Mouse (Mus musculus): Measurements from ENCODE around the gene Bhlhe23.
A peak's percentile ranks its signal among the peaks of the same experiment; 100 is the strongest.

Bhlhe23 gene

DNA sequence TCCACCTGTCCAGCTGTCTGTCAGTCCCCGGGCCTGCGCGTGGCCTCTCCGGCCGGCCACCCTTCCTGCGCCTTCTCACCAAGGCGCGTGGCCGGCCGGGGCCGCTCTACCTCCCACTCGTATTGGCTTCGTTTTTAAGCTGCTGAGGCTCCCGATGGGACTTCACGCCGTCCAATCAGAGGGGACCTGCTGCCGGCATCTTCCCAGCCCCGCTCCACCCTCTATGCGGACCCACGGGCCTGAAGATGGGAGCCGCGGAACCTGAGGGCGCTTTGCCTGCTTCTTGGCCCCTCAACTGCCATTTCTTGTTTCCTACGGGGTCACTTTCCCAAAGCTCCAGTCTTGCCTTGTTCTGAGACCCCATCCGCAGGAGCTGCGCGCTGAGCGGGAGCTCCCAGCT lies at the start of gene Bhlhe23:
TSS of gene Bhlhe23 (minus strand) at position 108 of the 400 bp plus-strand sequence.
- no peak for DNase-seq

DNA sequence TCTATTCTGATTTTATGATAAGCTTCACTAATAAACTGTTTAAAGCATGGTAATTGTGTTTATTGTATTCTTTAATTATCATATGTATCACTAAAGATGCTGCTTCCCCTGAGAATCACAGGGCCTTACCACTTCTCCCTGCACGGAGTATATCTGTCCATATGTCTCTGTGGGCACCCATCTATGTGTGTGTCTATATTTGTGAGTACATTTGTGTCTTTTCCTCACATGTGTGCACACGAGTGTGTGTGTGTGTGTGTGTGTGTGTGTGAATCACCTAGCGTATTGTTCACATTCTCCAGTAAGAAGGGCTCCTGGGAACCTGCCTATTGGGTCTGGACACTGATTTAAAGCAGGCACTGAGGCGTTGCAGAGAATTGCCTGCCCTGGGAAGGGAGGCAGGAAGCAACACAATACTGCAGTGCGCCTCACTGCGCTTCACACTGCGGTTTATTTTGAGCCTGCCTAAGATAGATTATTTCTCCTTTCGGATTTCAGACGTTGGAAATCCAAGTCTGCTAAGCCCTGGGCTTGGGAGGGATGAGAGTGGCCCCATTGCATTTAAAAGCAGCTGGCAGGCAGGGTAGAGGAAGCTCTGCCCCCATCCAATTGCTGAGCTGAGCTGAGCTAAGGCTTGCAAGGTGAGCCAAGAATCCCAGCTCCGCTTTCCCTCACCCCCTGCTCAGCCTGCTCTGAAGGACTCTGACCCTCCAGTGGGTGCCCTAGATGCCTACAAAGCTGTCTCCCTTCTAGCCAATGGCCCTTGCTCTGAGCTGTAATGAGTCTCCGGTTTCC lies 48.6 kb upstream of the Bhlhe23 start:
- DNase-seq: peak; percentile 61 to 67

DNA sequence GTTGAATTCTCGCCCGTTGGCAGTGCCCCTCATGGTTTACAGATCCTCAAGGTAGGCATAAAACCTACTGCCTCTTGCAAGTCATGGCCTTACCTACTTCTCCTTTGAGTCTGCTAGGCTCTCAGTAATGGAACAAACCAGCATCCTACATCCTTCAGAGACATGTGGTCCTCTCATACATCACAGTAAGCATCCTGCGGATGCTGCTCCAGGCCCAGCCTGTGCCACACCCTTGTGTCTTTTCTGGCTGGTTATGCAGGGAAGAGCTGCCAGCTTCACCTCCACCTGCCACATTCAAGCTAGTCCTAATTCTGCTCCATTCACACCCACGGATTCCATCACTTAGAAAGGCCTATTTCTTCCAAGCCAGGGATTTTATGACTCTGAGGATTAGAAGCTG lies 48.0 kb upstream of the Bhlhe23 start:
- DNase-seq: peak; percentile 55 to 65

DNA sequence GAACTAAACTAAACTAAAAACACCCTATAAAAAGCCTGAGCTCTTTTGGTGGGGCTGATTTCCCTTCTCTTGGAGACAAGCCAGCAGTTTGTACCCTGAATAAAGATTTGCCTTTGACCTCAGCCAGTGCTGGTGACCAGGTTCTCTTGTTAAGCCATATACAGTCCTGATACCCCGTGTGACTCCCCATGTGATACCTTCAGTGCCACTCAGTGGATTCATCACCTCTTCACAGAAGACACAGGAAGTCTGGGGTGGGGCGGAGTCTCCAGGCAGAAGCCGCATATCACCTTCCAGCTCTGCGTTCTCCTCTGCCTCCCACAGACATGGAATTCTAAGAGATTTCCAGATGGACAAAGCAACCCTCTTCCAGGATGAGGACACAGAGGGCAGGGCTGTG lies 47.4 kb upstream of the Bhlhe23 start:
- peak in 1 of 2 experiments; percentile 36 for DNase-seq

DNA sequence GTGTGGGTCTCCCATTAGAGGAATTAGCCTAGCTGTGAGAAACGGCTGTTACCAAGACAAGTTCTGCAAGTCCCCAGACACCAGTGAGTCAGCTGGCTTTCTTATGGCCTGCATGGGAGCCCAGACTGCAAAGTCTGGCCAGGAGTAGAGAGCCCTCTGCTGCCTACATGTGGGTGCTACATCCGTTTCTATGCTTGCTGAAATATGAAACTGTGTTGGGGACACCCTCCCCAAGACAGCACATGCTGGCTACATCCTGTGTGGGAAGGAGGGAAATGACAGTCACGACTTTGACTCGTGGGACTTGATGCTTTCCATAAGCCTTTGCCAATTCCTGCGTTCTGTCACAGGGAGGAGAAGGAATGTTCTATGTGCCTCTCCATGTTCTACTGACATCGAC lies 45.8 kb upstream of the Bhlhe23 start:
- DNase-seq: peak; percentile 79 to 80

DNA sequence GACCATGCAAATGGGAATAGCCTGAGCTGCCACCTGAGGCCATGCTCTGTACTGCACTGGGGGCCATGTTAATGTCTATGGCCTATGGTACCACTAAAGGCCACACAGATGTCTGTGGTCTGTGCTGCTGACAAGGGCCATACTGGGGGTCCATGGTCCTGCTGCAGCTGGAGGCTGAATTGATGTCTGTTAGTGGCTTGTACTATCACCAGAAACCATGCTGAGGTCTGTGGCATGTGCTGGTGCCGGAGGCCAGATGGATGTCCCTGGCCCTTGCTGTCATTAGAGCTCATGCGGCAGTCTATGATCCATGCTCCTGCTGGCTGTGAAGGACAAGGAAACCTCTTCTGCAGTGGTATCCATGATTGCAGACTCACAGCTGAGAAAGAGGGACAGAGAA lies 42.8 kb upstream of the Bhlhe23 start:
- peak; percentile 43 to 59 for DNase-seq

DNA sequence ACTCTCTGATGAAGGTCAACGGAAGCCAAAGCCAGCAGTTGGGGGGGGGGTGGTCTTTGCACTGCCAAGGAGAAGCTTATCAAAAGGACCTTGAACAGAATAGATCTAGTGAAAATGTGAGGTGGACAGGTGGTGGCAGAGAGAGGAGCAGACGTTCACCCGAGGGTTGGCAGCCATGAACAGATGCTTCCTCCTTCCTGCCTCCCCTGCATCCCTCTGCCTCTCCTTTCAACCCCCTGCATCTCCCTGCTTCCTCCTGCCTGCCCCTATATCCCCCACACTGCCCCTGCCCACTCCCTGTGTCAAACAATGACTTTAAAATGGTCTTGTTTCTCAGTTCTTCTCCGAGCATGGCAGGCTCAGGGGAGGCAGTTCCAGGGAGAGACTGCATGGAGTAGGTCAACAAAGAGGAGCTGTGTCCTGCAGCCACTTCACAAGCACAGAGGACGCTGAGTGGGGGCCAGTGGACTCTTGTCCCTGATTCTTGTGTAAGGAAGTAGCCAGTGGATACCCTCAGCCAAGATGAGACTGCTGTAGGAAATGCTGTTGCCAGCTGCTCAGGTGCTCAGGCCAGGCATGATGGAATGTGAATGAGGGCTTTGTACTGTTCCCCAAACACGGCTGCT lies 39.9 kb upstream of the Bhlhe23 start:
- peak; percentile 62 to 69 for DNase-seq

DNA sequence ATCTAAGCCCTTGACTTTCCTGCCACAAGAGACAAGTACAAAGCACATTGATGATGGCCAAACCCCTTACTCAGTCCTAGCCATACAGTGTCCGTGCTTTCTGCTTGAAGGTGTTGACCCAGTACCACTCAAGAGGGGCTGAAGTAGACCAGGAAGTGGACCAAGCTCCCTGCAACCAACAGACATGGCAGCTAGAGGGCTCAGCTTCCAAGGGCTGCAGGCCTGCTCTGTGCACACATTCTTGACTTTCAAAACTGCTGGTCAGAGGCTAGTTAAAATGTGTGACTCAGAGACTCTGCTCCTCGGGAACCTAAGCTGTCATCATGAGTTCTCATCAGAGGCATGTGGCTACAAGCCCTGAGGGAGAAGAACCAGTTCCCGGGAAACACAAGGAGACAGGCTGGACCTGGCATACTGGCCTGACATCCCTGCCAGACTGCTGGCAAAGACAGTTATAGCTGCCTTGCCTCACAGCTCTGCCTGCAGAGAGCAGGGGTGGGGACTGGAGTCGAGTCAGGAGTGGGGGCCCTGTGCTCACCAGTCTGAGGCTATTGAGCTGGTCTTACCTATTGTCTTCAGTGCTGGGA lies 37.4 kb upstream of the Bhlhe23 start:
- peak; percentile 86 to 91 for DNase-seq

DNA sequence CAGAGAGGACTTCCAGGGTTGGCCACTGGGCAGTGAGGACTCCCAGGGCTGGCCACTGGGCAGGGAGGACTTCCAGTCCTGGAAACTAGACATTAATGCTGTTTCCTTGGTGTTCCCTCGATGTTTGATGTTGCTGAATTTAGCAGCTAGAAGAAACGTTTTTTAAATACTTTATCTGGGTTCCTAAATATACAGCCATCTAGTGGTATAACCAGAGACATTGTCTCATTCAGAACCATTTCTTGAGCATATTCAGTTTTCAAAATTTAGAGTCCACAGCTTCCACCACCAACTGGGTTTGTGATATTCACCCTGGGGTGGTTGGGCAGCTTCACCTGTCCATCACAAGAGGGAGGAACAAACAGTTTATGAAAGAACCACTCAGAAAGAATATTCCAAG lies 34.3 kb upstream of the Bhlhe23 start:
- DNase-seq: no peak

DNA sequence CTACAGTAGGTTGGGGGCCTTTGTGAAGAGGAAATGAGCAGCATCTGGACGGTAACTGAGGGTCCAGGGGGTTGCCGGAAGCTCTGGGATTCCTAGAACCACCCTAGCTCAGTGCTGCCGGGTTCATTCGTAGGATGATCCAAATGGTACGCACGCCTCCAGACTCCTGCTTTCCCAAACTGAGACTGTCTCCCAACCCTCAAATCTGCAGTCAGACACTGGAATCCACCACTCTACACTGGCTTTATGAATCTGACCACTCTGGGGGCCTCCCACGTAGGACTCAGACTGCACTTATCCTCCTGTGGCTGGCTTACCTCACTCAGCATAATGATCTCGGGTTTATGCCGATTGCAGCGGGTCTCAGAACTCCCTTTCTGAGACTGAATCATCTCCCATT lies 32.8 kb upstream of the Bhlhe23 start:
- DNase-seq: no peak

DNA sequence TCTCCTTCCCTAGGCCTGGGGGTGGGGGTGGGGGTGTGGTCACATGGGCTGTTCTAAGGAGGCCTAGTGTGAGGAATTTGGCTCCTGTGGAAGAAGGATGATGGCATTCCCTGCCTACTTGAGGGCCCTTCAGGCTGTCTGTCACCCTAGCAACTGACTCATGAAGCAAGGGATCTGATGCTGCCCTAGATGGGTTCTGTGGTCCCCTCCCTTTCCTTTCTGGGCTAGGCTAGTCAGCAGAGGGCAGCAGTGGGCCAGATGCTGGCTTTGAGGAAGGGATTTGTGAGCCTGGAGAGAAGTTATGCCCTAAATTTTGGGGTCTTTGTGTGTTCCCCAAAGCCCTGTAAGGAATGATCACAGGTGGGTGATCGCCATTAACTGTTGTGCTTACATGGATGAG lies 29.3 kb upstream of the Bhlhe23 start:
- DNase-seq: peak; percentile 85 to 89

DNA sequence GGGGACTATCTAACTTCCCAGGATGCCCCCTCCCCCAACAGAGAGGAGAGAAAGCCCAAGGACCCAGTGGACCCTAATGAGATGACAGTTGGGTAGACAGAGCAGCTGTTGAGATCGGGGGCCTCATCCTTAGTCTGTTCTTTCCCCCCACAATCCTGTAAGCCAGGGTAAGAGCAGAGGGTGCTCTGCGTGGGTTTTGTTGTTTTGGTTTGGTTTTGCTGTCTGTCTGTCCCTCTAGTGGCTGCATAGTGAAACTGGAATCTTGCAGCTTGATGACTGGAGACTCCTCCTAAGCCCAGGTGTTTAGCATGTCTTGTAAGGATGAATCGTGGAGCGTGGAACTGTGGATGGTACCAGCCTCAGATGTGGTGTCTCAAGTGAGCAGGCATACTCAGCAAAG lies 19.3 kb upstream of the Bhlhe23 start:
- no peak for DNase-seq

DNA sequence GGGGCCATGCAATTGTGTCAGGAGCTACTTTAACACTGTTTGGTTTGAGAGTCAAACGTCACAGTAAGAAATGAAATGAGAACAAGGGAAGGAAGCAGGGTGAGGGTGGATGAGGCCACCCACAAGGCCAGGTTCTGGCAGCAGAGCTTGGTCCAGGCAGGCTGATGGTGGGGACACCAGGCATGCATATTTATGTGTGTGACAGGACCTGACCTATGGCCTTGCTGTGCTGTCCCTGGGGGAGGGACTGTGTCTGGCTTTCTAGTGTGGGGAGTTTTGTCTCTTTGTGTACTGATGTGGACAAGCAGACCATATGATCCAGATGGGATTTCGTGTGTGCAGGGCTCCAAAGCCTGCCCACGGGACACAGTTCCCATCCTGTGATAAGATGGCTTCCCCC lies 18.9 kb upstream of the Bhlhe23 start:
- no peak for DNase-seq

DNA sequence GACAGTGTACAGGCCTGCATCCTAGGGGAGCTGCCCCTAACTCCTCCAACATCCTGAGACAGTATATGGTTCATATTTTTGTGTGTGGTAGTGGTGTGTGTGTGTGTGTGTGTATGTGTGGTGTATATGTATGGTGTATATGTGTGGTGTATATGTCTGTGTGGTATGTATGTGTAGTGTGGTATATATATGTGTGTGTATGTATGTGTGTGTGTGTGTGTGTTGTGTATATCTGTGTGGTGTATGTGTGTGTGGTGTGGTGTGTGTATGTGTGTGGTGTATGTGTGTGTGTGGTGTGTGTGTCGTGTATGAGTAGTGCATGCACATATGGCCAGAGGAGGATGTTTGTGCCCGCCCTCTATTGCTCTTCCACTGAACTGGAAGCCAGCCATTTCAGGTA lies 17.7 kb upstream of the Bhlhe23 start:
- no peak for DNase-seq

DNA sequence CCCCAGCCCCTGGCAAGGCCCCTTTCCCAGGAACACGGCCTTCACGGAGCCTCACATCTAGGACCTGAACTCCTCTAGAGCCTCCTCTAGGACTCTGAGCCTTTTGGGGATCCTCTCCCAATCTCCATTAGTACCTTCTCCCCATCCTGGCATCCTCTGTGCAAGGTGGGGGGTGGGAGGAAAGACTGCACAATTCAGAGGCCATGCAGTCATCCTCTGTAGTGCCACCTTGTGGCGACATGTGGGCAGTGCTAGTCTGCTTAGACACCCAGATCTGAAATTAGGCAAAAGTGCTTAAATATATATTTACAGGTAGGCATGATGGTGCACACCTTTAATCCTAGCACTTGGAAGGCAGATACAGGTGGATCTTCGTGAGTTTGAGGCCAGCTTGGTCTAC lies 15.0 kb upstream of the Bhlhe23 start:
- peak; percentile 86 to 90 for DNase-seq

DNA sequence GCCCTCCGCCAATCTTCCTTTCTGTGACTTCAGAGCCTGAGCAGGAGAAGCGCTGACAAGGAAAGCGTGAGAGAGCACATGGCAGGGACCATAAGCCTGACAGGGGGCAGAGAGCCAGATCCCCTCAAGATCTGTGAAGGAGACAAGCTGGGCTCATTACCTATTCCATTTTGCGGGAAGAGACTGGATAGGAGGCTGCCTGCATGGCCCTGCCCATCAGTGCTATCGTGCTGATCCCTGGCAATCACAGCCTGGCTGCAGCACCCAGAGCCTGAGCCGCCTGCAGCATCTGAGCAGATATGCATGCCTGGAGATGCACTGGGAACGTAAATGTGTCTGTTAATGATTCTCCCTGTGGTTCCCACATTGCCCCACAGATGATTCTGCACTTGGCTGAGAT lies 12.1 kb upstream of the Bhlhe23 start:
- peak; percentile 87 to 89 for DNase-seq

DNA sequence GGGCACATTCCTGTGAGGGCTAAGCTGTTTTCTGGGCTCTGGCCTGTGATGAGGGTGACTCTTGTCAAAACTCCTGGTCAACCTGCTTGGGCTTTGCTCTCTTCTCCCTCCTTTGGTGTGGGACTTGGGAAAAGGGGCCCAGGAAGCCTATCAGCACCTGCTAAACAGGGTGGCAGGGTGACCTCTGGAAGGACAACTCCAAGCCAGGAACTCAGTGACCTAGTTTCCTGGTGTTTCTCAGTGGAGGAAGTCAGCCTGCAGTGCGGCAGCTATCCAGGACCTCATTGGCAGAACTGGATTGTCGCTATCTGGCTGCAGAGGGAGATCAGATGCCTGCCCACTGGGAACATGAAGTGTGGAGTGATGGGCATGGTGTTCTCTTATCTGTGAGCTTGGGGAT lies 11.7 kb upstream of the Bhlhe23 start:
- peak; percentile 67 to 69 for DNase-seq

DNA sequence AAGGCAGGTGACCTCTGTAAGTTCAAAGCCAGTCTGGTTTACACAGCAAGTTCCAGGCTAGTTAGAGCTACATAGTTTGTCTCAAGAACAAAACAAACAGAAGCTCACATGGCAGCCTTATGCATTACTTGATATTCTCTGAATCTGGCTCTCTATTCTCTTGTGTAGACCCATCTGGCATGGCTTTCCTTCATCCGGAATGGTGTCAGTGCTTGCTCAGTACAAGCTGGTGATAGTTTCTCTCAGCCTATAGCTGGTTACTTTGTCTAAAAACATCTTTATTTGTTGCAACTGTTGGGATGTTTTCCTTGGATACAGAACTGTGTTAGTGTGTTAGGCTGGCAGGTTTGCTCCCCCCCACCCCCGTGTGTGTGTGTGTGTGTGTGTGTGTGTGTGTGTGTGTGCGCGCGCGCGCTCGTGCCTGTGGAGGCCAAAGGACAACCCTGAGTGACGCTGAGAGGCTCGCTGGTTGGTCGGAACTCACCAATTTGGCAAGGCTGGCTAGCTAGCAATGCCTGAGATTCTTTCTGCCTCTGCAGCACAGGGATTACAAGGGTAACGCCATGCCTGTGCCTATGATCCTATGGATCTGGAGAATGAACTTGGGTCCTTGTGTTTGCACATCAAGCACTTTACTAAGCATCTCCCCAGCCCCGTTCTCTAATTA lies 11.0 kb upstream of the Bhlhe23 start:
- no peak for DNase-seq

DNA sequence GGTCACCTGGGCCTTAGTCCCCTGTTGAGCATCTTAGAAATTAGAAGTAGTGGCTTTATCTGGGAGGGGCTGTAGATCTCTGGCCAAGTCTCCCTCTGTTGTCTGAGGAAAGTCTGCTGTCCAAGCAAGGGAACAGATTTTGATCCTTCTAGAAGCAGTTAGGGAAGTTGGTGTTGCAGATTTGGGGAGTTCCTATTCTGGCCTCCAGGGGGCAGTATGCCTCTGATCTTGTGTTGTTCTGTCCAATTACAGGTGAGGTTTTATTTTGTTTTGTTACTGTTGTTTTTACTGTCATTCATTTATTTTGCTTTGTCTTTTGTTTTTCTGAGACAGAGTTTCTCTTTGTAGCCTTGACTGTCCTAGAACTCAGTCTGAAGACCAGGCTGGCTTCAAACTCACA lies 10.0 kb upstream of the Bhlhe23 start:
- peak; percentile 78 to 86 for DNase-seq

DNA sequence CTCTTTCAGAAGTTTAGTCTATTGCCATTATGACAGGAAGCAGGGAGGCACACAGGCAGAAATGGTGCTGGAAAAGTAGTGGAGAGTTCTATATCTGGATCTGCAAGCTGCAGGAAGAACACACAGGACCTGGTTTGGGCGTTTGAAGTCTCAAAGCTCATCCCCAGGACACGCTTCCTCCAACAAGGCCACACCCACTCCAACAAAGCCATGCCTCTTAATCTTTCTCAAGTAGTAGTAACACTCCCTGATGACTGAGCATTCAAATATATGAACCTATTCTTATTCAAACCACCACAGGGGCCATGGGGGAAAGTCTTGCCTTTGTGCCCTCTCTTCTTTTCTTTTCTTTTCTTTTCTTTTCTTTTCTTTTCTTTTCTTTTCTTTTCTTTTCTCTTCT lies 3.6 kb upstream of the Bhlhe23 start:
- DNase-seq: no peak

DNA sequence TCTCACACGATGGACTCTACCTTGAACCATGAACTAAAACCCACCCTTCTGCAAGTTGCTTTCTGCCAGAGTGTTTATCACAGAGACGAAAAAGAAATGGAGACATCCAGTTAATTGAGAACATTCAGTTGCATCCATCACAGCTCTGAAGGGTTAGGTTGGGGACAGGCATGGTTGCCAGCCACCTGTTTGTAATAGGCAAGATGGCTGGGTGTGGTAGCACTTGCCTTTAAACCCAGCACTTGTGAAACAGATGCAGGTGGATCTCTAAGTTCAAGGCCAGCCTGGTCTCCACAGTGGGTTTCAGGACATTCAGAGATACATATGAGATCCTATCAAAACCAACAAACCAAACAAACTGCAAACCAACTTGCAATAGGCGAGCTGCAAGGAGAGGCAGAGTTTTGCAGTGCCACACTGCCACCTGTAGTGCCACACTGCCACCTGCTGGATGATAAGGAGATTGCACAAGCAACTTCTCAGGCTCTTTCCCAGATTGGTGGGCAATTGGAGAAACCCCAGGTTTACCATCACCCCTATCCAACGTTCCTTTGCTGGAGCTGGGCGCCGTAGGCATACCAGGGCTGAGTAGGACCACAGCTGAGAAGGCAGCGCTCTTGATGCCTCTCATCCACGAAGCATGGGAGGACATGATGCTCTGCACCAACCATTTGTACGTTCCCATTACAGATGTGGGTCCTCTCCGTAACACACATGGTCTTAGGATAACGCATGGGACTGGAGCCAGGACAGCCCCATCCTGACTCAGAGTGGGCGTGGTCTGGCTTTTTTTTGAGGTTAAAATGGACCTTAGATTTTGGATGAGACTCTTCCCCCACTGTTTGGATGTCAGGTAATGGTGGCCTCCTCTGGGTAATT lies 2.8 kb upstream of the Bhlhe23 start:
- peak; percentile 86 to 87 for DNase-seq

DNA sequence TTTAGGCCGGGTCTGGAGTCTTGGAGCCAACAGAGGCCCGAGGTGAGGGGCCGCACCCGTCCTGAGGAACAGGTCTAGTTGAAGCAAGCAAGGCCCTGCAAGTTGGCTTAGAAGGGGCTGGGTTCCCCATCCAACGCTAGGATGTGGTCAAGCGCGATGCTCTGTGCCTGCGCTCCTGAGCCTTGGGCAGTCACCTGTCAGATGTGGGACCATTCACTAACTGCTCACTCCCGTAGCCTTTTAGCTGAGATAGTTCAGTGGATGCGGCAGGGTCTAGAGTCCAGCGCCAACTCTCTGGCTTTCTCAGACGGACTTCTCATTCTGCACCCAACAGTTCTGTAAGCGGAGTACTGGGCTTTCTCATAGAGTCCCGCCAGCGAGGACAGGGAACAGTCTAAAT lies 1.1 kb downstream of the Bhlhe23 start:
- DNase-seq: no peak

DNA sequence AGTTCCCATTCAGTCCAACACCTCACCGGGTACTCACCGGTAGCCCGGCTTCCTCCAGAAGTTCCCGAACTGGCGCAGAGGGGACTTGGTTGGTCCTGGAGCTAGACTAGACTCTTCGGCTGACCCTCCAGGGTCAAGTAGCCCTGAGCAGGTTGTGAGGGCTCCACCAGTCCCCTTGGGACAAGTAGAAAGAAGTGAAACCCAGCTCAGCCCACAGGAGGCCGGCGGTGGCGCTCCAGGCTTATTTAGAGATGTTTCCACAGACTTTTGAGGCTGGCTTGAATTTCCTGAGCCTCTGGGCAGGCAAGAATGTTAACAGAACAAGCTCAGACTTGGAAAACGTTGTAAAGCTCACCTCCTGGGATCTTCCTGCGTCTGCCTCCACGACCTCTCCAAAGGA lies 1.5 kb downstream of the Bhlhe23 start:
- no peak for DNase-seq
